Mouse (Mus musculus) limb, embryonic 12.5 days (tissue): Measurements from ENCODE around the gene Il23a. TPM values are rescaled to one million over a fixed set of nuclear protein-coding genes. Genes with fewer than 3 reads are reported as not detected.
A peak's percentile ranks its signal among the peaks of the same experiment; 100 is the strongest.
"Not testable (repeated sequence)": the region's sequence is repeated elsewhere in the genome, so short reads cannot be mapped to it uniquely, and the experiment has no call there.

ENCODE experiments used
- ATAC-seq: fragments of 200-750 bp; cut with Nextera tagmentation; 2 replicates; pipeline ENCODE4 v1.8.0; 2017; ENCODE audit warnings: low read depth, moderate TSS enrichment; ENCODE audit not compliant: insufficient number of reproducible peaks, insufficient read depth, low FRiP score, low TSS enrichment
- H3K27ac ChIP-seq: fragments of 300-500 bp; sonication (generic); 2 replicates; pipeline ENCODE4 v1.5.1; 2016; ENCODE audit warnings: mild to moderate bottlenecking, moderate library complexity
- H3K27me3 ChIP-seq: fragments of 300-500 bp; sonication (generic); 2 replicates; pipeline ENCODE4 v1.6.1; 2016; ENCODE audit warnings: mild to moderate bottlenecking, moderate library complexity
- H3K36me3 ChIP-seq: fragments of 300-500 bp; sonication (generic); 2 replicates; pipeline ENCODE4 v1.6.1; 2016; ENCODE audit warnings: mild to moderate bottlenecking, moderate library complexity
- H3K4me1 ChIP-seq: fragments of 300-500 bp; sonication (generic); replicated peaks from 2 replicates; pipeline ENCODE4 v1.6.1; 2016
- H3K4me2 ChIP-seq: fragments of 300-500 bp; sonication (generic); 2 replicates; pipeline ENCODE4 v1.6.1; 2016; ENCODE audit warnings: mild to moderate bottlenecking, moderate library complexity
- H3K4me3 ChIP-seq: fragments of 300-500 bp; sonication (generic); replicated peaks from 2 replicates; pipeline ENCODE4 v1.5.1; 2016; ENCODE audit warnings: mild to moderate bottlenecking
- H3K9ac ChIP-seq: fragments of 300-500 bp; sonication (generic); replicated peaks from 2 replicates; pipeline ENCODE4 v1.6.1; 2016; ENCODE audit warnings: mild to moderate bottlenecking, moderate library complexity
- H3K9me3 ChIP-seq: fragments of 300-500 bp; sonication (generic); 2 replicates; pipeline ENCODE4 v1.6.1; 2016; ENCODE audit warnings: mild to moderate bottlenecking, moderate library complexity
- WGBS: fragments of 180-500 bp; shearing (Covaris S2); methylation state at CpG from one replicate; pipeline ENCODE4 v1.1.7; 2016; 5-methylcytosine and 5-hydroxymethylcytosine counted together
- polyA plus RNA-seq: library from polyadenylated mRNA; unstranded; fragments of >200 nt; fragmentation: Nextera tagmentation; extraction: Ambion mirVana; gene quantifications from 2 replicates; pipeline ENCODE4 v1.2.1, GENCODE M21; 2016

The Il23a gene
- polyA plus RNA-seq, 1 experiment from 2014 or later = 0.20 TPM

DNA sequence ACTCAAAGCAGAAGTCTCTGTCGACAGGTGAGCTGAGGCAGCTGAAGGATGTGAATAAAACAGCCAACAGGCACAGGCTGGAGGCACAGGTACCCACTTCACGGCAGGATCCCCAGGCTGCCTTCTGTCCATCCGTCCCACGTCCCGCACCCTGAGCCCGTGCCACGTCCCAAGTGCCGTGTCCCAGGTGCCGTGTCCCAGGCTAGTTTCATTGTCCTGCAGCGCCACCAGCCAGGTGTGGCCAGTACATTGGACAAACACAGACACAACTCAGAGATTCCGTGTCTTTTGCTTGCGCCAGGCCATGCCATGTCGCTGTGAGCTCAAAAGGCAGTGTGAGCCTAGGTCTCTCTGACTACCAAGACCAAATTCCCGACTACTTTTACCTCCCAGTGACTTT, 16.9 kb downstream of the Il23a start:
- Histone ChIP-seq H3K4me1 (no peaks in the 10 kb centered on the region), H3K27ac (no peak overlapping the region), H3K4me3 (no peak overlapping the region), H3K4me2 (no peak overlapping the region), H3K27me3 (no peaks in the 10 kb centered on the region), H3K9ac (no peak overlapping the region), H3K9me3 (no peaks in the 10 kb centered on the region), H3K36me3 (peaks cover 80% of the 10 kb centered on the region)
- no peak for ATAC-seq
- WGBS = 91% methylated on average over 14 of the region's 14 CpGs

DNA sequence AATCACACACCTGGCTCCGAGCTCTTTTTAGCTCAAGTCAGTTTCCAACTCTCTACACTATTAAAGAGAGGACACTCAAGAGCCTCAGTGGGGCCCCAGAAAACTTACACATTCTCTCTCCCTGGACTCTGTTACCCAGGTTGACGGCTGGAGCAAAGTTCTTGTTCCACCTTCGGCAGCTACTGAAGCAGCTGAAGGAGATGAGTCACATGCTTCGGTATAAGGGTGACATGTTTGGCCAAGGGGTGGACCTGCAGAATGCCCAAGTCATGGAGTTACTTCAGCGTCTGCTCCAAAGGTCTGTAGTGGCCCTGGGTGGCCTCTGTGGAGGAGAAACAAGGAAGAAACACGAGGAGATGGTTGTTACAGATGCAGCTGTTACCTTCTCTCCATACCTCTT, 17.6 kb downstream of the Il23a start:
- 86% methylated on average over 6 of the region's 6 CpGs for WGBS
- H3K27me3 ChIP-seq = no peaks in the 10 kb centered on the region
- no peak overlapping the region for H3K27ac ChIP-seq
- ATAC-seq = no peak
- H3K4me3 ChIP-seq = no peak overlapping the region
- no peak overlapping the region for H3K4me2 ChIP-seq
- H3K4me1 ChIP-seq = no peaks in the 10 kb centered on the region
- H3K36me3 ChIP-seq = peaks cover 76% of the 10 kb centered on the region
- H3K9me3 ChIP-seq = no peaks in the 10 kb centered on the region
- no peak overlapping the region for H3K9ac ChIP-seq

DNA sequence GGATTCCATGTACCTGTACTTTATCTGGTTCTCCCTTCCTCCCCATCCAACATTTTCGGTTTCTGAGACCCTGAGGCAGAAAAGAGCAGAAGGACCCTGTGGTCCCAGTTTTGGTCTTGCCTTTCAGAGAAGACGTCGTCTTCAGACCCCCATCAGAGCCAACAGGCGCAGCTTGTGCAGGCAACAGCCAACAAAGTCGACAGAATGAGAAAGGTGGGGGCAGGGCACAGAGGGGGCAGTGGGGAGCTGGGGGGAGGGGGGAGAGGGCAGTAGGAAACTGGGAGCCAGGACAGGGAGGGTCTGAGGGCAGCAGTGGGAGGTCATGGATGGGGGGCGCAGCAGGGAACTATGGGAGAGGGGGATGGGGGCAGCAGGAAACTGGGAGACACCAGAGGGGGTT, 20.4 kb downstream of the Il23a start:
- Histone ChIP-seq H3K9ac (no peak overlapping the region), H3K4me2 (no peak overlapping the region), H3K9me3 (no peaks in the 10 kb centered on the region), H3K27ac (no peak overlapping the region), H3K4me3 (no peak overlapping the region), H3K4me1 (no peaks in the 10 kb centered on the region), H3K27me3 (no peaks in the 10 kb centered on the region), H3K36me3 (peaks cover 52% of the 10 kb centered on the region)
- ATAC-seq = no peak
- 53% methylated on average over 6 of the region's 6 CpGs for WGBS

DNA sequence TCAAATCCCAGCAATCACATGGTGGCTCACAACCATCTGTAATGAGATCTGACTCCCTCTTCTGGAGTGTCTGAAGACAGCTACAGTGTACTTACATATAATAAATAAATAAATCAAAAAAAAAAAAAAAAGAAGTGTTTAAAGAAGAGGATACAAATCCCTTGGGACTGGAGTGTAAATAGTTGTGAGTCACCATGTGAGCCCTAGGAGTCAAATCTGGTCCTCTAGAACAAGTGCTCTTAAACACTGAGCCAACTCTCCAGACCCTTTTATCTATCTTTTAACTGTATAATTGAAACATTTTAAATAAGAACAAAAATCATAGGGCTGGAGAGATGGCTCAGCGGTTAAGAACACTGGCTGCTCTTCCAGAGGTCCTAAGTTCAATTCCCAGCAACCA, 23.2 kb downstream of the Il23a start:
- not testable (repeated sequence) for H3K27ac ChIP-seq, ATAC-seq, H3K4me1 ChIP-seq, H3K27me3 ChIP-seq, H3K4me3 ChIP-seq, H3K9ac ChIP-seq, H3K9me3 ChIP-seq, H3K4me2 ChIP-seq
- H3K36me3 ChIP-seq = peaks cover 25% of the 10 kb centered on the region
- WGBS = 93% methylated on average over 1 of the region's 1 CpGs

DNA sequence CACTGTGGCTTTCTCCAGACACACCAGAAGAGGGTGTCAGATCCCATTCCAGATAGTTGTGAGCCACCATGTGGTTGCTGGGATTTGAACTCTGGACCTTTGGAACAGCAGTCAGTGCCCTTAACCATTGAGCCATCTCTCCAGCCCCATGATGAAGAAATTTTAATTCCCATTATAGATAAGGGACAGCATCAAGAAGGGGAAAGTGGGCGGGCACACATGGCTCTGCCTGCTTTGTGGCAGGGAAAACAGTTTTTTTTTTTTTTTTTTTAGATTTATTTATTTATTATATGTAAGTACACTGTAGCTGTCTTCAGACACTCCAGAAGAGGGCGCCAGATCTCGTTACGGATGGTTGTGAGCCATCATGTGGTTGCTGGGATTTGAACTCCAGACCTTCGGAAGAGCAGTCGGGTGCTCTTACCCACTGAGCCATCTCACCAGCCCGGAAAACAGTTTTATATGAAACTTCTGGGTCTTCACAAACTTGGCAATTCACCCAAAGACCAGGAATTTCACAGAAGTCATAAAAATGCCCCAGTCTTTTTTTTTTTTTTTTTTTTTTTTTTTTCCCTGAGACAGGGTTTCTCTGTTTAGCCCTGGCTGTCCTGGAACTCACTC, 25.6 kb downstream of the Il23a start:
- WGBS = 89% methylated on average over 4 of the region's 7 CpGs

DNA sequence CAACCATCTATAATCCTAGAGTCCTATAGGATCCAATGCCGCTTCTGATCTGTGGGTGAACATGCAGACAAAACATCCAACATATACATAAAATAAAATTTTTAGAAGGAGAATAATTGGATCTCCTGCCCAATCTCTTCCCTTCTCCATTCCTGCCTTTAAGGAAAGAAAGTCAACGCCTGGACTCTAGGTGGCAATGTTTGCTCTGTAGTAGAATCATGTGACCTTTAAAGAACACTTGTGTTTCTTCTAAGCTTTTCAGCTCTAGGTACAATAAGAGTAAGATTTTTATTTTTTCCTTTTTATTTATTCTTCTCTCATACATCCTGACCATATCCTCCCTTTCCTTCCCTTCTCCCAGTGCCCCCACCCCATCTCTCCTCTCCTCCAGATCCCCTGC, 26.7 kb downstream of the Il23a start:
- Histone ChIP-seq H3K27ac (no peak overlapping the region), H3K27me3 (no peaks in the 10 kb centered on the region), H3K4me1 (0 out of 2 replicates have a peak, but pooled peaks cover 3% of the 10 kb centered on the region), H3K4me3 (no peak overlapping the region), H3K36me3 (peaks cover 5% of the 10 kb centered on the region; the same call in 1 of the 2 replicates), H3K9me3 (no peaks in the 10 kb centered on the region), H3K9ac (no peak overlapping the region), H3K4me2 (no peak overlapping the region)
- no peak for ATAC-seq
- 63% methylated on average over 2 of the region's 2 CpGs for WGBS

More for the DNA sequence above, 25.6 kb downstream of the Il23a start:
- H3K36me3 ChIP-seq = peaks cover 11% of the 10 kb centered on the region
- not testable (repeated sequence) for H3K4me1 ChIP-seq, H3K4me2 ChIP-seq, H3K27me3 ChIP-seq, H3K27ac ChIP-seq, H3K4me3 ChIP-seq, ATAC-seq, H3K9me3 ChIP-seq, H3K9ac ChIP-seq

DNA sequence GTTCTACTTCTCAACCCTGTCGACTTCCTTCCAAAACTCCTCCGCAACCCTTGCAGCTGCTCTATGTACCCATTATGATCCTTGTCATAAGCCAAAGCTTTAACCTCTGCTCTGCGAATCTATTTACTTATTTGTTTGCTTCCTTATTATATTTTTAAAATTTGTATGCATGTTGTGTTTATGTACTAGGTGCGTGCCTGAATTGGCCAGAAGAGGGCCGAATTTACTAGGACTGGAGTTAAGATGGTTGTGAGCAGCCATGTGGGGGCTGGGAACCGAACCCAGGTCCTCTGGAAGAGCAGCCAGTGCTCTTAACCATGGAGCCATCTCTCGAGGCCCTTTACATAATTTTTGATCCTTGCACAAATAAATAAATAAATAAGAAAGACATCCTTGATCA, 27.7 kb downstream of the Il23a start:
- peak overlapping the region; percentile 64; the same call in 1 of the 2 replicates for H3K27ac ChIP-seq
- no peaks in the 10 kb centered on the region for H3K36me3 ChIP-seq
- peak overlapping the region; percentile 72 for H3K4me2 ChIP-seq
- H3K4me3 ChIP-seq = peak overlapping the region; percentile 78
- ATAC-seq = no peak
- H3K4me1 ChIP-seq = 0 out of 2 replicates have a peak, but pooled peaks cover 3% of the 10 kb centered on the region
- H3K9me3 ChIP-seq = no peaks in the 10 kb centered on the region
- H3K27me3 ChIP-seq = no peaks in the 10 kb centered on the region
- WGBS = 42% methylated on average over 7 of the region's 7 CpGs
- peak overlapping the region; percentile 77 for H3K9ac ChIP-seq

DNA sequence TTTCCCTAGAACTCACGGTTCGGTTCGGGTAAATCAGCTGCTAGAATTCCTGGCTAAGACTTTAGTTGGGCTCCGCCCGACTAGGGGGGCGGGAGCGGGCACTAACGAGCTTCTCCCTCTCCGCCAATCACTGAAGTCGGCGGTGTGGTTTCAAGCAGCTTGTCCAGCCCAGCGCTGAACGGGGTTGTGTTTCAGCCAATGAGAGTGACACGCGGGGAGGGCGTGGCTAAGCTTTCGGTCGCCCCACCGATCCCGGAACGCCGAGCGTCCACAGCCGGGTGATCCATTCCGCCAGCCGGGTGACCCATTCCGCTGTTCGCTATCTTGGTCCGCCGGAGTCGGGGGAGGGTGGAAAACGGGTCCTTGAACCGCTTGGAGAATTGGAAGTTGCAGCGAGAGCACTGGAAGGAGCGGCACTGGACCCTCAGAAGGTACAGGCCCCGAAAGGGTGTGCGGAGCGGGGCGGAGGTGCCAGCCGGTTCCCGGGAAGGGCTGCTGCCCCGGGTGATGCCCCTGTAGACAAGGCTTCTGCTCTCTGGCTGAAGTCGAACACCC, 28.2 kb downstream of the Il23a start, which contains the start of gene Stat2:
Gene Stat2 (plus strand): TSS at position 273 of the 555 bp plus-strand sequence.
- WGBS = 1% methylated on average over 43 of the region's 43 CpGs
- Histone ChIP-seq H3K9me3 (no peaks in the 10 kb centered on the region), H3K4me3 (peak within 1 kb of the TSS; percentile 78), H3K4me2 (peak within 1 kb of the TSS; percentile 72), H3K9ac (peak within 1 kb of the TSS; percentile 77), H3K27ac (peak within 1 kb of the TSS; percentile 64; the same call in 1 of the 2 replicates), H3K27me3 (no peaks in the 10 kb centered on the region), H3K36me3 (no peaks in the 10 kb centered on the region), H3K4me1 (0 out of 2 replicates have a peak, but pooled peaks cover 3% of the 10 kb centered on the region)
- ATAC-seq = peak; percentile 97

DNA sequence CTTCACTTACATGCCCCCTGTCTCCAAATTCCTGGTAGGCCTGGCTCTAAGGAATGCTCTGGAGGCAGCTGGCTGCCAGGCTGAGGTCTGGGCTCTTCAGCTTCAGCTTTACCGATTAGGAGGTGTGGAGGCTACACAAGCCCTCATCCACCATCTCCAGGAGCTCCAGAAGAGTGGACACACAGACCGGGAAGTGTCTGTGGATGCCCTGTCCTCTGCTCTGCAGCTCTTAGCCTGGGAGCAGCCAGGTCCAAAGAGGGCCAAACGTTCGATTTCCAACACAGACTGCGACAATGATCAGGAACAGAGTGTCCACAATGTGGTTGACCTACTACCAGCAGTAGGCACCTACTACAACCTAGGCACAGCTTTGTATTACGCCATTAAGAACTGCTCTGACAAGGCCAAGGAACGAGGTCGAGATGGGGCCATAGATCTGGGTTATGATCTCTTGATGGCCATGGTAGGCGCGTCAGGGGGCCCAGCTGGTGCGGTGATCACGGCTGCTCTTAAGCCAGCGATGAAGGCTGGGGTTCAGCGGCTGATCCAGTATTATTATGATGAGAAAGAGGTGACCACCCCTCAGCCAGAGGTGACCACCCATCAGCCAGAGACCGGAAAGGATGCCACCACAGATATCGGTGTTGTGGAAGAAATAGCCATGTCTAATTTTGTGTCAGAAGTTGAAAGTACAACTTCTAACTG, 29.2 kb downstream of the Il23a start:
- no peak for ATAC-seq
- Histone ChIP-seq H3K9ac (no peak overlapping the region), H3K4me3 (peak overlapping the region; percentile 78; the same call in 1 of the 2 replicates), H3K9me3 (no peaks in the 10 kb centered on the region), H3K36me3 (no peaks in the 10 kb centered on the region), H3K4me2 (no peak overlapping the region), H3K27me3 (no peaks in the 10 kb centered on the region), H3K4me1 (0 out of 2 replicates have a peak, but pooled peaks cover 3% of the 10 kb centered on the region), H3K27ac (no peak overlapping the region)
- 87% methylated on average over 16 of the region's 16 CpGs for WGBS

DNA sequence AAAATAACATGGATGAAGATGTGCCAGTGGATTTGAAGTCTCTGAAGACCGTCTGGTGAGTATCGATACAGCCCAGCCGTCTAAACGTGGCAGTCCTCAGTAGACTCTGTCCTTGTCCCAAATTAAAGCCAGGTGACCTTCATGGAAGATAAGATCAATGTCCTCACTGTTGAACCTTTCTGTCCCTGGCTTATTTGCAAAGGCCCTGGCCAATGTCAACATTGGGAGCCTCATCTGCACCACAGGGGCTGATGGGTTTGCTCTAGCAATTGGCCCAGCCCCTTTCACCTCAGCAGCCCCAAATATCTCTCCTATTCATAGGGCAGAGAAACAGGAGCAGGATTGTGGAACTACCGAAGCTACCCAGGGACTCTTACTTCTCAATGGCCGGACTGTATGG, 30.2 kb downstream of the Il23a start, which contains the start of gene Apof:
Gene Apof (plus strand): TSS at position 301 of the 400 bp plus-strand sequence.
- H3K36me3 ChIP-seq = no peaks in the 10 kb centered on the region
- ATAC-seq = no peak
- H3K4me2 ChIP-seq = no peak within 1 kb of the TSS
- no peak within 1 kb of the TSS for H3K4me3 ChIP-seq
- no peaks in the 10 kb centered on the region for H3K27me3 ChIP-seq
- 0 out of 2 replicates have a peak, but pooled peaks cover 3% of the 10 kb centered on the region for H3K4me1 ChIP-seq
- no peak within 1 kb of the TSS for H3K27ac ChIP-seq
- WGBS = 76% methylated on average over 6 of the region's 6 CpGs
- H3K9ac ChIP-seq = no peak within 1 kb of the TSS
- no peaks in the 10 kb centered on the region for H3K9me3 ChIP-seq
